Mouse (Mus musculus) olfactory bulb, adult 2 months (tissue): ENCODE measurements at regions not wholly inside any gene's neighbourhood (a gene's known extent, or its start where the extent isn't known, plus 50 kb on each side); places are given as distances from the start of the nearest gene placed in this dataset.

Source experiments
- H3K27ac ChIP-seq: fragments of 200-500 bp; 2 replicates; pipeline ENCODE4 v1.5.1; 2012; ENCODE audit warnings: low read depth, low read length; ENCODE audit not compliant: insufficient read depth
- H3K4me1 ChIP-seq: fragments of 200-500 bp; 2 replicates; pipeline ENCODE4 v1.6.1; 2012; ENCODE audit warnings: low read length; ENCODE audit not compliant: control insufficient read depth, insufficient read depth
- H3K4me3 ChIP-seq: fragments of 200-500 bp; 2 replicates; pipeline ENCODE4 v1.5.1; 2012; ENCODE audit warnings: mild to moderate bottlenecking, low read depth, low read length, moderate library complexity; ENCODE audit not compliant: insufficient read depth
- CTCF ChIP-seq: fragments of 200-500 bp; IDR thresholded peaks from 2 replicates; pipeline ENCODE4 v1.5.1; 2012; ENCODE audit warnings: low read depth, mild to moderate bottlenecking, low read length, moderate library complexity; ENCODE audit not compliant: insufficient read depth
- POLR2A ChIP-seq: fragments of 200-500 bp; IDR thresholded peaks from 2 replicates; pipeline ENCODE4 v1.6.1; 2012; ENCODE audit warnings: mild to moderate bottlenecking, low read depth, low read length, moderate library complexity; ENCODE audit not compliant: insufficient read depth
- WGBS: fragments of 180-500 bp; shearing (Covaris S2); methylation state at CpG from one replicate; pipeline ENCODE4 v1.1.7; 2018; 5-methylcytosine and 5-hydroxymethylcytosine counted together

DNA sequence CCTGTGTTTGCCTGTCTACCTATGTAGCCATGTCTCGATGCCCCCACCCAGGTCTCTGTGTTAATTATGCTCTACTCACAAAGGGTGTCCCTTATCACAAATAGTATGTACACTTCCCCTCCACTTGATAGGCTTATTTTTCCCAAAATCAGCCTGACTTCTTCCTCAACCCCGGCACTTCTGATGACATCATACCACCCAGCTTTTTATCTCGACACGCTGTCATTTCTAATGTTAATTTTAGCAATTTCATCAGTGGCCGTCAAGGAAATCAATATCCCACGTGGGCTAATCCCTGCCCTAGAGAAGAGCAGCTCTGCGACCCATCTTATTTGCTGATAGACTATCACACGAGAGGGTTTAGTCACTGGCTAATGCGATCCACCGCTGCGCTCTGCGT, 175.6 kb downstream of the Cand1 start:
- 95% methylated on average over 12 of the region's 12 CpGs for WGBS
- no peak overlapping the region for H3K27ac ChIP-seq
- H3K4me3 ChIP-seq, result no peak overlapping the region
- H3K4me1 ChIP-seq, result peaks cover 24% of the 10 kb centered on the region
- TF ChIP-seq POLR2A (no peak), CTCF (no peak)

- no peak overlapping the region for H3K4me3 ChIP-seq
- TF ChIP-seq POLR2A (no peak), CTCF (no peak)
- WGBS, result 89% methylated on average over 14 of the region's 14 CpGs
- H3K27ac ChIP-seq, result no peak overlapping the region
- peaks cover 24% of the 10 kb centered on the region for H3K4me1 ChIP-seq
Observed at GRCm38 (mm10) chr10:119063209-119063699, 176.6 kb downstream of the Cand1 start.

GRCm38 (mm10) chr10:119061958-119062599, 177.8 kb downstream of the Cand1 start:
- 48% methylated on average over 13 of the region's 13 CpGs for WGBS
- peaks cover 24% of the 10 kb centered on the region for H3K4me1 ChIP-seq
- no peak overlapping the region for H3K4me3 ChIP-seq
- no peak overlapping the region for H3K27ac ChIP-seq
- no peak for TF ChIP-seq POLR2A

- Histone ChIP-seq H3K4me3 (no peak overlapping the region), H3K27ac (no peak overlapping the region), H3K4me1 (peaks cover 24% of the 10 kb centered on the region)
- no peak for TF ChIP-seq POLR2A
- TF ChIP-seq CTCF, result no peak
- WGBS, result 90% methylated on average over 8 of the region's 8 CpGs
Observed at GRCm38 (mm10) chr10:119061349-119061850, 178.5 kb downstream of the Cand1 start.

DNA sequence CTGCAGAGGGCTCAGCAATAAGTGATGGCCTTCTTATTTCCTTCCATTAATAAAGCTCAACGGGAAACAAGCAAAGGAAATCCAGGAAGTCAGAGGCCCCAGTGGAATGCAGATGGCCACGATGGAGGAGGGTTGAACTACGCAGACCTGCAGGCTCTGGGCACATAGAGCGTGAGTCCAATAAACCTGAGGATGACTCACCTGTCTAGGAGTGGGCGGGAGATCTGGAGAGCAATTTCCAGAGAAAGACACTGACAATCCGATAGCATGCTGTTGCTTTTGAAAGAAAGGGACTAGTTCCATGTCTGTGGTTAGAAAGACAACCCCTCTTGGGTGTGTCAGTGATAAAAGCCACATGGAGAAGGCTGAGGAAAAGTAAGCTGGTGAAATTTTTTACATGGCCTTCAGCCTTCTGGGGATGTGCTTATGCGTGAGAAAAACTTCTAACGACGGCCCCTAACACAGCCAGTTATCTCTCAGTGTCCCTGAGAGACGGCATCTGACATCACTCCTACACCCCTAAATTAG, 181.3 kb downstream of the Cand1 start:
- 83% methylated on average over 10 of the region's 10 CpGs for WGBS
- H3K27ac ChIP-seq, result no peak overlapping the region
- no peak for TF ChIP-seq CTCF
- no peak for TF ChIP-seq POLR2A
- no peak overlapping the region for H3K4me3 ChIP-seq
- peaks cover 18% of the 10 kb centered on the region for H3K4me1 ChIP-seq

DNA sequence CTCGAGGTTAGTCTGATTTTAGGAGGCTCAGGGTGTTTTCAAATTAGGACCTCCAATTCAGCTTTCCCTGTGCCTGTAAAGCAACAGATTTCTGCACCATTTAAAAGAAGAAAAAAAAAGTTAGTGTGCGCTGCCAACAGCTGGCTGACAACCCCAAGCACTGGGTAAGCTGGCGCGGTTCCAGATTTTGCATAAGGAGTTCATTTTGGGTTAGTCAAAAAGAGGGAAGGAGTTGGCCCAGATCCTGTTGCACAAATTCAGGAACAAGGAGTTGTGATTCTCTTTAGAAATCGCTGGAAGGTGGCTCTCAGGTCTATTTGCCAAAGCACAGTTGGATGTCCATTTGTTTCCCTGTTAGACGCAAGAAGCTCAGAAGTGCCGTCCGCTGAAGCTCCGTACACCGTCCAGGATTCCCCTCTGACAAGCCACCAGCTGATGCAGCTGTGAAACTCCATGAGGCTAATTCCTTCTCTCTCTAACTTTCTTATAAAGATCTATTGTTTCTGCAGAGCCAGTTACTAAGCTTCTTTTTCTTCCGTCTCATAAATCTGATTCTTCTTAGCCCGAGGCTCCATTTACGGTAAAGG, 184.6 kb downstream of the Cand1 start:
- Histone ChIP-seq H3K4me3 (no peak overlapping the region), H3K27ac (no peak overlapping the region), H3K4me1 (peaks cover 3% of the 10 kb centered on the region)
- no peak for TF ChIP-seq CTCF
- no peak for TF ChIP-seq POLR2A
- 9% methylated on average over 13 of the region's 13 CpGs for WGBS

DNA sequence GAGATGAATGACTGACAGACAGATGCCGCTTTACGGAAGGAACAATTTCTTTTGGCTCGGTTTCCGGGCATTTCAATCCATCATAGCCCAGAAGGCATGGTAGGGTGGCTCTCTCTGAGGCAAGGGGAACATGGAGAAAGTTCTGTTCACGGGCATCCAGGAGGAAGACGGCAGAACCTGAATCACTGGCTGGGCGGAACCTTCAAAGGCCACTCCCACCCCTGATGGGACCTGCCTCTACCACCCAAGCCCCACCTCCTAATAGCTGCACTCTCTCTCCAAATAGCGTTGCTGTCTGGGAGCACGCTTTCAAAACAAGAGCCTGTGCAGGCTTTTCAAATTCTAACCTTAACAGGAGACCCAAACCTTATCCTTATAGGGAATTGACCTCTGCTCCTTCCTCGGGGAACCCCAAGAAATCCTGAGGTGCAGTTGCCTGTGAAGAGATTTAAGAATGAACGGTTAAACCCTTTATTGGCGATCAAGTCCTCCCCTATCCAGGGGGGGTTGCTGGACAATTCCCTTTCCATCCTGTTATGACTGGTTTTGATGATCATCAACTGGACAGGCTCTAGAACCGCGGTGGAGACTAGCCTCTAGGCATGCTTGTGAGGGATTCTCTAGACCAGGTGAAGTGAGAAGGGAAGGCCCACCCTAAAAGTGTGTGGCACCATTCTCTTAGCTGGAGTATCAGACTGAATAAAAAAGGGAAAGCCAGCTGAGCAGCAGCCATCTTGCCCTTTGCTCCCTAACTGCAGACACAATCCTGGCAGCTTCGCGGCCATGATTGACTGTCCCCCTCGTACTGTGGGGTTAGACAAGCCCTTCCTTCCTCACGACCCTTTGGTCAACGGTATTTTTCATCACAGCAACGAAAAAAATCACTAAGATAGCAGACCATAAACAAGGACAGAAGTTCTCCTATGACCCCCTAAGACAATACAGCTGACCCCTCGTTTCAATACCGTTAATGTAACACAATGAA, 184.5 kb upstream of the Dyrk2 start:
- Histone ChIP-seq H3K27ac (no peak overlapping the region), H3K4me1 (peaks cover 3% of the 10 kb centered on the region), H3K4me3 (no peak overlapping the region)
- no peak for TF ChIP-seq POLR2A
- TF ChIP-seq CTCF, result no peak
- WGBS, result 57% methylated on average over 22 of the region's 22 CpGs

DNA sequence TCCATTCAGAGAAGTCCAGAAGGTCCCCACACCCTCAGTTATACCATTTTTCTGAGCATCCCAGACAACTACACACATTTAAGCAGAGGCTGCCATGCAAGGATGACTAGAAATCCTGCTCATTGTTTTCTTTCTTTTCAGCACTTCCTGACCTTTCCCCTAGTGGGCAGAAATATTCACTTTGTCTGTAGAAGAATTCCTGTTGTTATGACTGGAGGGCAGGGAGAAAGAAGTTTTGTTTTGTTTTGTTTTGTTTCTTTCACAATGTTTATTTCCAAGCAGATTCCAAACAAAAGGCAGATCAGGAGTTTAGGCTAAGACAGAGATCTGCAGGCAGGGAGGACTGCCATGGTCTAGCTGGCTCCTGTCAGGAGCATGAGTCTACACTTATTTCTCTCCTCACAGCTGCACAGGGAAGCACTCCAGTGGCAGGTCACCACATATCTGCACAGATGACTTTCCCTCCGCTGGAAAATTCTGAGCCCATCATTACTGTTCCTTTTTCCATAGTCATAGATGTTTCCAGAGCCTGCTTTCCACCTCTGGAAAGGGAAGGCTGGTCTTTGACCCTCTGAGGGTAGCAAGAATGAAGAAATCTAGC, 182.5 kb upstream of the Dyrk2 start:
- no peak overlapping the region for H3K27ac ChIP-seq
- peaks cover 3% of the 10 kb centered on the region for H3K4me1 ChIP-seq
- TF ChIP-seq POLR2A (no peak), CTCF (no peak)
- 86% methylated on average over 1 of the region's 1 CpGs for WGBS
- no peak overlapping the region for H3K4me3 ChIP-seq
